Mouse (Mus musculus): ENCODE measurements around the gene Il1rl1.

DNA sequence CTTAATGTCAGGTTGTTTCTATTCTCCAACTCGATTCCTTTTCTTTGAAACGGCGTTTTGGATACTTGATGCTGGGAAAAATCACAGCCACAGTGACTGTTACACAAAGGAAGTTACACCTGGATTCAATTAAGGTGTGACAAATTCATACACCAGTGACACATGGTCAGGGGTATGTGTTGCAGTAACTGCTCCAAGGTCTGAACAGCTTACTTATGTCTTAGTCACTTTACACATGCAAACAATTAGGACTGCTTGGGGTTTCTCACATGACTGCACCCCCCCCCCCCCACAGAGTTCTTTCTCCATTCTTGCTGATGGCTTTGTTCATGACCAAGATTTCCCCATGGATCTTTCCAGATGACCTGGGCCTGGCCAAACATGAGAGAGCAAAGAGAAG lies 6.6 kb downstream of the Il1rl1 start:
- TF ChIP-seq POLR2A (IDR thresholded peaks at IDR 0.05; ENCODE audit: extremely low read depth, insufficient read depth, low read length) (no peak), CTCF (IDR thresholded peaks at IDR 0.05; ENCODE audit: low read depth, low read length) (no peak)

Data from liver, adult 2 months (tissue).